Mouse (Mus musculus): ENCODE measurements at regions not wholly inside any gene's neighbourhood (a gene's known extent, or its start where the extent isn't known, plus 50 kb on each side); places are given as distances from the start of the nearest gene placed in this dataset.

- no peak for ATAC-seq (ENCODE audit: insufficient number of reproducible peaks, insufficient read depth, low FRiP score, low read depth)
- Histone ChIP-seq H3K4me3 (ENCODE audit: control insufficient read depth in 1 of 2, insufficient read depth in 1 of 2, low read depth in 1 of 2, low read length in 2 of 2) (no peak overlapping the region), H3K27me3 (ENCODE audit: control insufficient read depth, insufficient read depth, low read length) (no peaks in the 10 kb centered on the region), H3K36me3 (ENCODE audit: control insufficient read depth, insufficient read depth, low read length) (no peaks in the 10 kb centered on the region), H3K27ac (replicated peaks in 1 of 2; ENCODE audit: control insufficient read depth in 1 of 2, insufficient read depth in 1 of 2, low read depth in 2 of 2, low read length in 2 of 2) (no peak overlapping the region), H3K9me3 (ENCODE audit: control insufficient read depth, low read length) (no peaks in the 10 kb centered on the region), H3K9ac (ENCODE audit: low read length) (no peak overlapping the region), H3K4me2 (ENCODE audit: low read length) (no peak overlapping the region), H3K4me1 (ENCODE audit: control insufficient read depth in 2 of 2, insufficient read depth in 2 of 2, low read length in 2 of 2) (no peaks in the 10 kb centered on the region)
- 85% methylated on average over 1 of the region's 1 CpGs for WGBS
Measured at GRCm38 (mm10) chr3:37999779-38000178, 275.5 kb upstream of the Gm5148 start.

- Histone ChIP-seq H3K27me3 (ENCODE audit: control insufficient read depth, insufficient read depth, low read length) (no peaks in the 10 kb centered on the region), H3K27ac (replicated peaks in 1 of 2; ENCODE audit: control insufficient read depth in 1 of 2, insufficient read depth in 1 of 2, low read depth in 2 of 2, low read length in 2 of 2) (no peak overlapping the region), H3K36me3 (ENCODE audit: control insufficient read depth, insufficient read depth, low read length) (no peaks in the 10 kb centered on the region), H3K4me3 (ENCODE audit: control insufficient read depth in 1 of 2, insufficient read depth in 1 of 2, low read depth in 1 of 2, low read length in 2 of 2) (no peak overlapping the region), H3K4me2 (ENCODE audit: low read length) (no peak overlapping the region), H3K4me1 (ENCODE audit: control insufficient read depth in 2 of 2, insufficient read depth in 2 of 2, low read length in 2 of 2) (no peaks in the 10 kb centered on the region), H3K9me3 (ENCODE audit: control insufficient read depth, low read length) (no peaks in the 10 kb centered on the region), H3K9ac (ENCODE audit: low read length) (no peak overlapping the region)
- 67% methylated on average over 3 of the region's 3 CpGs for WGBS
- ATAC-seq (ENCODE audit: insufficient number of reproducible peaks, insufficient read depth, low FRiP score, low read depth) = no peak
Measured at GRCm38 (mm10) chr3:37997998-37998397, 273.7 kb upstream of the Gm5148 start.

- Histone ChIP-seq H3K4me1 (ENCODE audit: control insufficient read depth in 2 of 2, insufficient read depth in 2 of 2, low read length in 2 of 2) (no peaks in the 10 kb centered on the region), H3K27ac (replicated peaks in 1 of 2; ENCODE audit: control insufficient read depth in 1 of 2, insufficient read depth in 1 of 2, low read depth in 2 of 2, low read length in 2 of 2) (no peak overlapping the region), H3K36me3 (ENCODE audit: control insufficient read depth, insufficient read depth, low read length) (no peaks in the 10 kb centered on the region), H3K9ac (ENCODE audit: low read length) (no peak overlapping the region), H3K4me2 (ENCODE audit: low read length) (no peak overlapping the region), H3K9me3 (ENCODE audit: control insufficient read depth, low read length) (no peaks in the 10 kb centered on the region), H3K27me3 (ENCODE audit: control insufficient read depth, insufficient read depth, low read length) (no peaks in the 10 kb centered on the region), H3K4me3 (ENCODE audit: control insufficient read depth in 1 of 2, insufficient read depth in 1 of 2, low read depth in 1 of 2, low read length in 2 of 2) (no peak overlapping the region)
- 92% methylated on average over 6 of the region's 6 CpGs for WGBS
- no peak for ATAC-seq (ENCODE audit: insufficient number of reproducible peaks, insufficient read depth, low FRiP score, low read depth)
Measured at GRCm38 (mm10) chr3:37989992-37990391, 265.7 kb upstream of the Gm5148 start.

GRCm38 (mm10) chr3:37987775-37988505 lies 263.6 kb upstream of the Gm5148 start:
- ATAC-seq (ENCODE audit: insufficient number of reproducible peaks, insufficient read depth, low FRiP score, low read depth) = no peak
- Histone ChIP-seq H3K27ac (replicated peaks in 1 of 2; ENCODE audit: control insufficient read depth in 1 of 2, insufficient read depth in 1 of 2, low read depth in 2 of 2, low read length in 2 of 2) (no peak overlapping the region), H3K4me1 (ENCODE audit: control insufficient read depth in 2 of 2, insufficient read depth in 2 of 2, low read length in 2 of 2) (no peaks in the 10 kb centered on the region), H3K4me3 (ENCODE audit: control insufficient read depth in 1 of 2, insufficient read depth in 1 of 2, low read depth in 1 of 2, low read length in 2 of 2) (no peak overlapping the region), H3K27me3 (ENCODE audit: control insufficient read depth, insufficient read depth, low read length) (no peaks in the 10 kb centered on the region), H3K9ac (ENCODE audit: low read length) (no peak overlapping the region), H3K4me2 (ENCODE audit: low read length) (no peak overlapping the region), H3K9me3 (ENCODE audit: control insufficient read depth, low read length) (no peaks in the 10 kb centered on the region), H3K36me3 (ENCODE audit: control insufficient read depth, insufficient read depth, low read length) (no peaks in the 10 kb centered on the region)
- 60% methylated on average over 20 of the region's 20 CpGs for WGBS

- H3K36me3 ChIP-seq (ENCODE audit: control insufficient read depth, insufficient read depth, low read length) = no peaks in the 10 kb centered on the region
- no peaks in the 10 kb centered on the region for H3K4me1 ChIP-seq (ENCODE audit: control insufficient read depth in 2 of 2, insufficient read depth in 2 of 2, low read length in 2 of 2)
- no peak overlapping the region for H3K4me2 ChIP-seq (ENCODE audit: low read length)
- H3K9me3 ChIP-seq (ENCODE audit: control insufficient read depth, low read length) = no peaks in the 10 kb centered on the region
- H3K27ac ChIP-seq (replicated peaks in 1 of 2; ENCODE audit: control insufficient read depth in 1 of 2, insufficient read depth in 1 of 2, low read depth in 2 of 2, low read length in 2 of 2) = no peak overlapping the region
- H3K27me3 ChIP-seq (ENCODE audit: control insufficient read depth, insufficient read depth, low read length) = no peaks in the 10 kb centered on the region
- no peak for ATAC-seq (ENCODE audit: insufficient number of reproducible peaks, insufficient read depth, low FRiP score, low read depth)
- no peak overlapping the region for H3K4me3 ChIP-seq (ENCODE audit: control insufficient read depth in 1 of 2, insufficient read depth in 1 of 2, low read depth in 1 of 2, low read length in 2 of 2)
- H3K9ac ChIP-seq (ENCODE audit: low read length) = no peak overlapping the region
- WGBS = 57% methylated on average over 14 of the region's 14 CpGs
Measured at GRCm38 (mm10) chr3:37987007-37987774, 262.9 kb upstream of the Gm5148 start.

GRCm38 (mm10) chr3:37984706-37985105 lies 260.4 kb upstream of the Gm5148 start:
- 81% methylated on average over 9 of the region's 9 CpGs for WGBS
- Histone ChIP-seq H3K4me2 (ENCODE audit: low read length) (no peak overlapping the region), H3K27ac (replicated peaks in 1 of 2; ENCODE audit: control insufficient read depth in 1 of 2, insufficient read depth in 1 of 2, low read depth in 2 of 2, low read length in 2 of 2) (no peak overlapping the region), H3K9me3 (ENCODE audit: control insufficient read depth, low read length) (no peaks in the 10 kb centered on the region), H3K4me3 (ENCODE audit: control insufficient read depth in 1 of 2, insufficient read depth in 1 of 2, low read depth in 1 of 2, low read length in 2 of 2) (no peak overlapping the region), H3K4me1 (ENCODE audit: control insufficient read depth in 2 of 2, insufficient read depth in 2 of 2, low read length in 2 of 2) (no peaks in the 10 kb centered on the region; a peak in 1 of 4 replicates), H3K36me3 (ENCODE audit: control insufficient read depth, insufficient read depth, low read length) (no peaks in the 10 kb centered on the region), H3K27me3 (ENCODE audit: control insufficient read depth, insufficient read depth, low read length) (no peaks in the 10 kb centered on the region), H3K9ac (ENCODE audit: low read length) (no peak overlapping the region)
- ATAC-seq (ENCODE audit: insufficient number of reproducible peaks, insufficient read depth, low FRiP score, low read depth) = no peak

- Histone ChIP-seq H3K27ac (replicated peaks in 1 of 2; ENCODE audit: control insufficient read depth in 1 of 2, insufficient read depth in 1 of 2, low read depth in 2 of 2, low read length in 2 of 2) (no peak overlapping the region), H3K4me2 (ENCODE audit: low read length) (no peak overlapping the region), H3K27me3 (ENCODE audit: control insufficient read depth, insufficient read depth, low read length) (no peaks in the 10 kb centered on the region), H3K36me3 (ENCODE audit: control insufficient read depth, insufficient read depth, low read length) (no peaks in the 10 kb centered on the region), H3K9ac (ENCODE audit: low read length) (no peak overlapping the region), H3K4me1 (ENCODE audit: control insufficient read depth in 2 of 2, insufficient read depth in 2 of 2, low read length in 2 of 2) (peaks cover 4 to 8% of the 10 kb centered on the region in 2 experiments; a peak in 3 of 4 replicates), H3K4me3 (ENCODE audit: control insufficient read depth in 1 of 2, insufficient read depth in 1 of 2, low read depth in 1 of 2, low read length in 2 of 2) (no peak overlapping the region), H3K9me3 (ENCODE audit: control insufficient read depth, low read length) (no peaks in the 10 kb centered on the region)
- ATAC-seq (ENCODE audit: insufficient number of reproducible peaks, insufficient read depth, low FRiP score, low read depth) = no peak
- WGBS = 78% methylated on average over 7 of the region's 7 CpGs
Measured at GRCm38 (mm10) chr3:37981481-37982180, 257.3 kb upstream of the Gm5148 start.

Data from heart, embryonic 14.5 days (tissue).